Mouse (Mus musculus): Measurements from ENCODE around the gene Aak1. TPM values are rescaled to one million over a fixed set of nuclear protein-coding genes. Genes with fewer than 3 reads are reported as not detected.

The Aak1 gene
- polyA plus RNA-seq, 1 experiment, result 11.5 TPM

- Histone ChIP-seq H3ac (ENCODE audit: control insufficient read depth, insufficient read length) (no peak overlapping the region), H3K36me3 (ENCODE audit: control insufficient read depth, insufficient read depth) (no peaks in the 10 kb centered on the region), H3K4me3 (no peak overlapping the region), H3K27me3 (ENCODE audit: control insufficient read depth, insufficient read depth, insufficient read length) (no peaks in the 10 kb centered on the region), H3K4me2 (ENCODE audit: low read depth) (no peak overlapping the region), H3K79me2 (ENCODE audit: control insufficient read depth, insufficient read depth) (no peaks in the 10 kb centered on the region)
- TF ChIP-seq MYOD1 (IDR thresholded peaks at IDR 0.05; ENCODE audit: control insufficient read depth in 1 of 3, insufficient read length in 2 of 3, low read depth in 2 of 3) (no peak), POLR2A (IDR thresholded peaks at IDR 0.05; ENCODE audit: insufficient read length, low read depth) (no peak), TCF3 (IDR thresholded peaks at IDR 0.05; ENCODE audit: insufficient read length, low read depth) (no peak), REST (IDR thresholded peaks at IDR 0.05; ENCODE audit: insufficient read depth, insufficient read length) (no peak), TCF12 (IDR thresholded peaks at IDR 0.05; ENCODE audit: insufficient read depth, poor library complexity, severe bottlenecking) (no peak), E2F4 (IDR thresholded peaks at IDR 0.05; ENCODE audit: insufficient read depth) (no peak), USF1 (IDR thresholded peaks at IDR 0.05; ENCODE audit: low read depth) (no peak), POLR2AphosphoS2 (IDR thresholded peaks at IDR 0.05; ENCODE audit: insufficient read length, low read depth) (no peak), MYOG (IDR thresholded peaks at IDR 0.05; ENCODE audit: control insufficient read depth in 1 of 3, insufficient read depth in 1 of 3, insufficient read length in 2 of 3, low read depth in 2 of 3) (no peak), SRF (IDR thresholded peaks at IDR 0.05; ENCODE audit: control insufficient read depth, insufficient read length, low read depth) (no peak), MAX (IDR thresholded peaks at IDR 0.05; ENCODE audit: low read depth) (no peak), CEBPB (IDR thresholded peaks at IDR 0.05; ENCODE audit: insufficient read depth, poor library complexity, severe bottlenecking) (no peak)
These were observed 7.4 kb upstream of the Aak1 start for GRCm38 (mm10) chr6:86841949-86842348.

GRCm38 (mm10) chr6:86843636-86844035 is 5.7 kb upstream of the Aak1 start:
- H3K27me3 ChIP-seq (ENCODE audit: control insufficient read depth, insufficient read depth, insufficient read length), result no peaks in the 10 kb centered on the region
- TF ChIP-seq TCF12 (IDR thresholded peaks at IDR 0.05; ENCODE audit: insufficient read depth, poor library complexity, severe bottlenecking) (no peak), CEBPB (IDR thresholded peaks at IDR 0.05; ENCODE audit: insufficient read depth, poor library complexity, severe bottlenecking) (no peak), MYOD1 (IDR thresholded peaks at IDR 0.05; ENCODE audit: control insufficient read depth in 1 of 3, insufficient read length in 2 of 3, low read depth in 2 of 3) (no peak), POLR2AphosphoS2 (IDR thresholded peaks at IDR 0.05; ENCODE audit: insufficient read length, low read depth) (no peak), TCF3 (IDR thresholded peaks at IDR 0.05; ENCODE audit: insufficient read length, low read depth) (no peak), E2F4 (IDR thresholded peaks at IDR 0.05; ENCODE audit: insufficient read depth) (no peak), POLR2A (IDR thresholded peaks at IDR 0.05; ENCODE audit: insufficient read length, low read depth) (no peak), USF1 (IDR thresholded peaks at IDR 0.05; ENCODE audit: low read depth) (no peak), REST (IDR thresholded peaks at IDR 0.05; ENCODE audit: insufficient read depth, insufficient read length) (no peak), SRF (IDR thresholded peaks at IDR 0.05; ENCODE audit: control insufficient read depth, insufficient read length, low read depth) (no peak), MAX (IDR thresholded peaks at IDR 0.05; ENCODE audit: low read depth) (no peak), MYOG (IDR thresholded peaks at IDR 0.05; ENCODE audit: control insufficient read depth in 1 of 3, insufficient read depth in 1 of 3, insufficient read length in 2 of 3, low read depth in 2 of 3) (no peak)

GRCm38 (mm10) chr6:86846467-86846866 is 2.9 kb upstream of the Aak1 start:
- no peak overlapping the region for H3K4me3 ChIP-seq
- H3K27me3 ChIP-seq (ENCODE audit: control insufficient read depth, insufficient read depth, insufficient read length), result no peaks in the 10 kb centered on the region
- H3ac ChIP-seq (ENCODE audit: control insufficient read depth, insufficient read length), result no peak overlapping the region
- H3K36me3 ChIP-seq (ENCODE audit: control insufficient read depth, insufficient read depth), result no peaks in the 10 kb centered on the region
- H3K4me2 ChIP-seq (ENCODE audit: low read depth), result no peak overlapping the region
- TF ChIP-seq TCF12 (IDR thresholded peaks at IDR 0.05; ENCODE audit: insufficient read depth, poor library complexity, severe bottlenecking) (no peak), CEBPB (IDR thresholded peaks at IDR 0.05; ENCODE audit: insufficient read depth, poor library complexity, severe bottlenecking) (no peak), MYOG (IDR thresholded peaks at IDR 0.05; ENCODE audit: control insufficient read depth in 1 of 3, insufficient read depth in 1 of 3, insufficient read length in 2 of 3, low read depth in 2 of 3) (no peak), POLR2AphosphoS2 (IDR thresholded peaks at IDR 0.05; ENCODE audit: insufficient read length, low read depth) (no peak), E2F4 (IDR thresholded peaks at IDR 0.05; ENCODE audit: insufficient read depth) (no peak), POLR2A (IDR thresholded peaks at IDR 0.05; ENCODE audit: insufficient read length, low read depth) (no peak), MYOD1 (IDR thresholded peaks at IDR 0.05; ENCODE audit: control insufficient read depth in 1 of 3, insufficient read length in 2 of 3, low read depth in 2 of 3) (no peak), SRF (IDR thresholded peaks at IDR 0.05; ENCODE audit: control insufficient read depth, insufficient read length, low read depth) (no peak), MAX (IDR thresholded peaks at IDR 0.05; ENCODE audit: low read depth) (no peak), TCF3 (IDR thresholded peaks at IDR 0.05; ENCODE audit: insufficient read length, low read depth) (no peak), USF1 (IDR thresholded peaks at IDR 0.05; ENCODE audit: low read depth) (no peak), REST (IDR thresholded peaks at IDR 0.05; ENCODE audit: insufficient read depth, insufficient read length) (no peak)
- peaks cover 19% of the 10 kb centered on the region for H3K79me2 ChIP-seq (ENCODE audit: control insufficient read depth, insufficient read depth)

More at GRCm38 (mm10) chr6:86843636-86844035, 5.7 kb upstream of the Aak1 start:
- Histone ChIP-seq H3K36me3 (ENCODE audit: control insufficient read depth, insufficient read depth) (no peaks in the 10 kb centered on the region), H3K79me2 (ENCODE audit: control insufficient read depth, insufficient read depth) (no peaks in the 10 kb centered on the region), H3K4me2 (ENCODE audit: low read depth) (peak overlapping the region; percentile 46), H3ac (ENCODE audit: control insufficient read depth, insufficient read length) (no peak overlapping the region), H3K4me3 (no peak overlapping the region)

- TF ChIP-seq USF1 (IDR thresholded peaks at IDR 0.05; ENCODE audit: low read depth) (no peak), MAX (IDR thresholded peaks at IDR 0.05; ENCODE audit: low read depth) (no peak), REST (IDR thresholded peaks at IDR 0.05; ENCODE audit: insufficient read depth, insufficient read length) (no peak), POLR2A (IDR thresholded peaks at IDR 0.05; ENCODE audit: insufficient read length, low read depth) (no peak)
- peak overlapping the region; percentile 78 for H3K4me3 ChIP-seq
- no peak overlapping the region for H3ac ChIP-seq (ENCODE audit: control insufficient read depth, insufficient read length)
- no peaks in the 10 kb centered on the region for H3K36me3 ChIP-seq (ENCODE audit: control insufficient read depth, insufficient read depth)
- H3K4me2 ChIP-seq (ENCODE audit: low read depth), result peak overlapping the region; percentile 97
- peaks cover 32% of the 10 kb centered on the region for H3K79me2 ChIP-seq (ENCODE audit: control insufficient read depth, insufficient read depth)
- no peaks in the 10 kb centered on the region for H3K27me3 ChIP-seq (ENCODE audit: control insufficient read depth, insufficient read depth, insufficient read length)
These were observed 1.5 kb upstream of the Aak1 start for GRCm38 (mm10) chr6:86847816-86848215.

- Histone ChIP-seq H3K36me3 (ENCODE audit: control insufficient read depth, insufficient read depth) (no peaks in the 10 kb centered on the region), H3K79me2 (ENCODE audit: control insufficient read depth, insufficient read depth) (peaks cover 39% of the 10 kb centered on the region), H3K4me2 (ENCODE audit: low read depth) (peak overlapping the region; percentile 97), H3K4me3 (peak overlapping the region; percentile 78), H3ac (ENCODE audit: control insufficient read depth, insufficient read length) (peak overlapping the region; percentile 41), H3K27me3 (ENCODE audit: control insufficient read depth, insufficient read depth, insufficient read length) (no peaks in the 10 kb centered on the region)
- no peak for TF ChIP-seq MYOG (IDR thresholded peaks at IDR 0.05; ENCODE audit: control insufficient read depth in 1 of 3, insufficient read depth in 1 of 3, insufficient read length in 2 of 3, low read depth in 2 of 3)
These were observed 770 bp upstream of the Aak1 start for GRCm38 (mm10) chr6:86848580-86848914.
